Mouse (Mus musculus) ovary, adult 2 months (tissue): ENCODE results near the gene Rcl1. TPM values are rescaled to one million over a fixed set of nuclear protein-coding genes. Genes with fewer than 3 reads are reported as not detected.

Experiments used
- polyA plus RNA-seq: library from polyadenylated mRNA; depleted of rRNA; stranded (reverse); fragments of >200 nt; gene quantifications from 2 replicates; pipeline ENCODE4 v1.2.3, GENCODE M21; 2012; rRNA removed

Rcl1 gene
- 21.4 and 39.3 TPM in 2 replicates for polyA plus RNA-seq

GRCm38 (mm10) chr19:29100874-29101542 is at the start of gene Rcl1:
Gene Rcl1 (plus strand): TSS chr19:29101375.

Other genes starting within 250 kb of the Rcl1 start
- 11.1 and 16.3 TPM in 2 replicates for gene Plpp6, start 137.4 kb upstream of the Rcl1 start, polyA plus RNA-seq
- 1.0 and 1.9 TPM in 2 replicates for gene 4430402I18Rik, start 133.6 kb upstream of the Rcl1 start, polyA plus RNA-seq
- gene Cdc37l1, start 111.0 kb upstream of the Rcl1 start, polyA plus RNA-seq = 8.8 and 9.2 TPM in 2 replicates
- 85.4 and 119 TPM in 2 replicates for gene Ak3, start 53.4 kb upstream of the Rcl1 start, polyA plus RNA-seq
- 6.7 and 9.0 TPM in 2 replicates for gene Jak2, start 150.5 kb downstream of the Rcl1 start, polyA plus RNA-seq
- gene Insl6, start 224.0 kb downstream of the Rcl1 start, polyA plus RNA-seq = 0.77 and 2.3 TPM in 2 replicates
- gene Rln1, start 233.3 kb downstream of the Rcl1 start, polyA plus RNA-seq = 0.26 TPM in 1 of 2 replicates, not detected in the other